Mouse (Mus musculus) adrenal gland, postnatal 0 days (tissue): Measurements from ENCODE around the gene Gm3327. TPM values are rescaled to one million over a fixed set of nuclear protein-coding genes. Genes with fewer than 3 reads are reported as not detected.

Experiments
- polyA plus RNA-seq: library from polyadenylated mRNA; unstranded; fragments of >200 nt; fragmentation: Nextera tagmentation; extraction: Ambion mirVana; gene quantifications from 2 replicates; pipeline ENCODE4 v1.2.1, GENCODE M21; 2015

Gene Gm3327
- not detected in 2 replicates for polyA plus RNA-seq

DNA sequence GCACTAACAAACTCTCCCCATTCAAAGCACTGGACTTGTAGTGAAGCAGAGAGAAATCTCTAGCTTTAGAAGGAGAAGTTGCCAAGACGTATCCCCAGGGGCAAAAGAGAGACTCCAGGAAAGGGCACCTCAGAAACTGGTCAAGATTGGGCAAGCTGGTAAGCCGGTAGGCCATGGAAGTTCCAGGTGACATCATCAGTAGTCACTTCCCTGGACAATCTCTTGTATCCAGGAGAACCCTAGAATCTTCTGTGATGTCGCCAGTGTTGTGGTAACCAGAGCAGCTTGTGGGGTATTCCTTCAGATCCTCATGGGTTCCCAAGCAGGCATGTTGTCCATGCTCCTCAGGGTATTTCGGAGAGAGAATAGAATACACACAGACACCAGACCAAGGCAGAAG is at the start of gene Gm3327:
Gm3327 (plus strand) TSS at position 301 of the 400 bp plus-strand sequence.

DNA sequence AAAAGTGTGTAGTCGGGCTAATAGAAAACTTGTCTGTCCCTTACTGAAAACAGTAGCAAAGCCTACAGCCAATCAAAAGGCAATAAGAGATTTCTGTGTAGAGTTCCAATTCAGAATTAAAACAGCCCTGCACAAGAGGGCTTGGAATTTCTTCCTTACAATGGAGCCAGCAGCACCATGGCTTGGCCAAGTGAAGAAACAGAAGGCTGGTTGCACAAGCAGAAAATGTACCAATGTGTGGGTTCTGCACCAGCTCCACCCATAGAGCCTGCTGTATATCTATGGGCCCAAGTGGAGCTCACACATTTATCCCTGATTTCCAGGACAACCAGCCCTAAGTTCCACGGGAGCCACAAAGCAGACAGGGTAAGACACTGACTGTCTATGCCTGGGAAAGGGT is 21.3 kb upstream of the Gm3327 start, which contains the start of gene Ear2:
Ear2 (plus strand) TSS at position 301 of the 400 bp plus-strand sequence.

Other genes with a start within 250 kb of the Gm3327 start
- gene Ear1, start 248.3 kb upstream of the Gm3327 start, polyA plus RNA-seq: 0.39 and 0.54 TPM in 2 replicates
- not detected in 2 replicates for gene Ear10, start 200.3 kb upstream of the Gm3327 start, polyA plus RNA-seq
- gene Gm8113, start 198.5 kb upstream of the Gm3327 start, polyA plus RNA-seq: 6.8 and 7.0 TPM in 2 replicates
- gene Ang5, start 166.8 kb upstream of the Gm3327 start, polyA plus RNA-seq: not detected in 2 replicates
- not detected in 2 replicates for gene Ang6, start 121.6 kb upstream of the Gm3327 start, polyA plus RNA-seq
- 3.6 and 6.8 TPM in 2 replicates for gene Ear2, start 21.2 kb upstream of the Gm3327 start, polyA plus RNA-seq
- gene Gm8212, start 73.8 kb downstream of the Gm3327 start, polyA plus RNA-seq: not detected in 2 replicates
- gene 4930503E14Rik, start 89.4 kb downstream of the Gm3327 start, polyA plus RNA-seq: not detected in 2 replicates
- not detected in 2 replicates for gene Gm8220, start 161.7 kb downstream of the Gm3327 start, polyA plus RNA-seq
- gene Gm5930, start 214.7 kb downstream of the Gm3327 start, polyA plus RNA-seq: not detected in 2 replicates
- gene Gm8229, start 241.5 kb downstream of the Gm3327 start, polyA plus RNA-seq: not detected in 2 replicates